Mouse (Mus musculus) testis, adult 2 months (tissue): ENCODE measurements at regions not wholly inside any gene's neighbourhood (a gene's known extent, or its start where the extent isn't known, plus 50 kb on each side); places are given as distances from the start of the nearest gene placed in this dataset.

Experiments used
- H3K27ac ChIP-seq: fragments of 200-500 bp; 2 replicates; pipeline ENCODE4 v1.5.1; 2012; ENCODE audit warnings: low read depth, low read length; ENCODE audit not compliant: control insufficient read depth, insufficient read depth
- H3K27me3 ChIP-seq: fragments of 200-500 bp; 2 replicates; pipeline ENCODE4 v1.6.1; 2012; ENCODE audit warnings: mild to moderate bottlenecking, low read length, moderate library complexity; ENCODE audit not compliant: control insufficient read depth, insufficient read depth
- H3K36me3 ChIP-seq: fragments of 200-500 bp; 2 replicates; pipeline ENCODE4 v1.6.1; 2012; ENCODE audit warnings: mild to moderate bottlenecking, low read length; ENCODE audit not compliant: control insufficient read depth, insufficient read depth
- H3K4me1 ChIP-seq: fragments of 200-500 bp; 2 replicates; pipeline ENCODE4 v1.6.1; 2012; ENCODE audit warnings: low read length; ENCODE audit not compliant: control insufficient read depth, insufficient read depth
- H3K4me3 ChIP-seq: fragments of 200-500 bp; 2 replicates; pipeline ENCODE4 v1.5.1; 2012; ENCODE audit warnings: low read depth, mild to moderate bottlenecking, low read length, moderate library complexity, mixed read lengths; ENCODE audit not compliant: control insufficient read depth
- CTCF ChIP-seq: fragments of 200-500 bp; IDR thresholded peaks from 2 replicates; pipeline ENCODE4 v1.5.1; 2012; ENCODE audit warnings: low read depth, mild to moderate bottlenecking, inconsistent platforms, low read length, moderate library complexity; ENCODE audit not compliant: control insufficient read depth, insufficient read depth, insufficient replicate concordance
- POLR2A ChIP-seq: fragments of 200-500 bp; IDR thresholded peaks from 2 replicates; pipeline ENCODE4 v1.6.1; 2012; ENCODE audit warnings: low read depth, mild to moderate bottlenecking, inconsistent platforms, low read length, moderate library complexity; ENCODE audit not compliant: control insufficient read depth

- no peak overlapping the region for H3K4me3 ChIP-seq
- no peaks in the 10 kb centered on the region for H3K27me3 ChIP-seq
- TF ChIP-seq CTCF (no peak), POLR2A (no peak)
- H3K27ac ChIP-seq: no peak overlapping the region
- no peaks in the 10 kb centered on the region for H3K36me3 ChIP-seq
- no peaks in the 10 kb centered on the region for H3K4me1 ChIP-seq
Measured at GRCm38 (mm10) chr3:104274718-104275302, 54.6 kb upstream of the Magi3 start.

- no peak for TF ChIP-seq POLR2A
- TF ChIP-seq CTCF: no peak
- H3K27me3 ChIP-seq: no peaks in the 10 kb centered on the region
- H3K27ac ChIP-seq: no peak overlapping the region
- no peaks in the 10 kb centered on the region for H3K4me1 ChIP-seq
- H3K4me3 ChIP-seq: no peak overlapping the region
- no peaks in the 10 kb centered on the region for H3K36me3 ChIP-seq
Measured at GRCm38 (mm10) chr3:104274084-104274483, 53.9 kb upstream of the Magi3 start.
